Mouse (Mus musculus) brain, embryonic 14.5 days (tissue): ENCODE data around the gene Hoxd12. TPM values are rescaled to one million over a fixed set of nuclear protein-coding genes. Genes with fewer than 3 reads are reported as not detected.
A peak's percentile ranks its signal among the peaks of the same experiment; 100 is the strongest.

ENCODE experiments used
- DNase-seq: peaks from one replicate; pipeline ENCODE4 v3.0.0-alpha.2; 2011; ENCODE audit warnings: low read depth
- CTCF ChIP-seq: fragments of 200-500 bp; IDR thresholded peaks from 2 replicates; pipeline ENCODE4 v1.5.1; 2012; ENCODE audit warnings: inconsistent platforms, mild to moderate bottlenecking, moderate library complexity, borderline replicate concordance; ENCODE audit not compliant: insufficient read depth, insufficient read length; ENCODE audit errors: extremely low read depth
- POLR2A ChIP-seq: fragments of 200-500 bp; IDR thresholded peaks from 2 replicates; pipeline ENCODE4 v1.6.1; 2012; ENCODE audit warnings: mild to moderate bottlenecking, inconsistent platforms, borderline replicate concordance; ENCODE audit not compliant: poor library complexity, insufficient read depth, insufficient read length, severe bottlenecking; ENCODE audit errors: extremely low read depth
- polyA plus RNA-seq: library from polyadenylated mRNA; depleted of rRNA; stranded (reverse); fragments of >200 nt; gene quantifications from 2 replicates; pipeline ENCODE4 v1.2.3, GENCODE M21; 2012

The Hoxd12 gene
- polyA plus RNA-seq, 1 experiment: not detected

DNA sequence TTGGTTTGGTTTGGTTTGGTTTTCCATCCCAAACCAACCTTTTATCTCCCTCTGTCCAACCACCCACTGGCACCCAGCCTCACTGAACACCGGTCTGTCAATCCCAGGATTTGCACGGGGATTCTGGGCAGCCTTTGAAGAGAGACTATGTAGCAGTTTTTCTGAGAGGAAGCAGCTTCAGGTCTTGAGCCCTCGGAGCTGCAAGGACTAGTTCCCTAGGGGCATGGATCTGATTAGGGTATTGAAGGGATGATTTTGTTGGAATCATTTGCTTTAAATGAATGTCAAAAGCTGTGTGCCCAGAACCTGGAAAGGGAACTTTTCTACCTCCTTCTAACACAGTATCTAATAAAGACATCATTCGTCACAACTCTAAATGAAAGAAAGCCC is 18.2 kb upstream of the Hoxd12 start:
- TF ChIP-seq CTCF (no peak), POLR2A (no peak)
- DNase-seq: peak; percentile 56

DNA sequence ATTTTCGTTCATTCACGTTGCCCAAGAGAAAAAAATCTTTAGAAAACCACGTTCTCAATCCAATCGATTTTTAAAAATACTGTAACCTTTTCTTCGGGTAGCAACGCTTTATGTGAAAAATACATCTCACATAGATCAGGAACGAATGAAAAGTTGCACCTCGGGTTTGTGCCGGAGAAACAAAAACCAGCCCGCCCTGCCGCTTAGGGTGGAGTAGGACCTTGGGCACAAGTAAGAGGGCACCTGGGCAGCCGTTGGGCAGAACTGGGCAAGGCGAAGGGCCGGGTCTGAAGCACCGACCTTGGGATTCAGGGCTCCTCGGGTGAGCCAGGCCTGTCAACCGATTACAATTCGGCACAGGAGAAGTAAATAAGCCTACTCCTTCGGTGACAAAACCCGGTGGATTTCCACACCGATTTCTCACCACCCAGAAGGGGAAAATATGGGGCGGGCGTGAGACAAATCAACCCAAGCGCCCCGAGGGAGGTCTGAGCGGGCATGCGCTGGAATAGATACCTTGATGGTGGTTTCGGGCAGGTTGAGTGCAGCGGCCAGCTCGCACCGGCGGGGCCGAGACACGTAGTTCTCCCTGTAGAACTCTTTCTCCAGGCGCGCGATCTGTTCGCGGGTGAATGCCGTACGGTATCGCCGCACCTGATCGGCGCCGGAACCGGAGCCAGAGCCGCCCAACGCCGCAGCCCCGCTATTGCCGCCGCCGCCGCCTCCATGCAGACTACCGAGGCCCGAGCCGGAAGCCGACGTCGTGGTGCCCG is 17.4 kb upstream of the Hoxd12 start:
- TF ChIP-seq CTCF: no peak
- TF ChIP-seq POLR2A: no peak
- peak; percentile 56 for DNase-seq

DNA sequence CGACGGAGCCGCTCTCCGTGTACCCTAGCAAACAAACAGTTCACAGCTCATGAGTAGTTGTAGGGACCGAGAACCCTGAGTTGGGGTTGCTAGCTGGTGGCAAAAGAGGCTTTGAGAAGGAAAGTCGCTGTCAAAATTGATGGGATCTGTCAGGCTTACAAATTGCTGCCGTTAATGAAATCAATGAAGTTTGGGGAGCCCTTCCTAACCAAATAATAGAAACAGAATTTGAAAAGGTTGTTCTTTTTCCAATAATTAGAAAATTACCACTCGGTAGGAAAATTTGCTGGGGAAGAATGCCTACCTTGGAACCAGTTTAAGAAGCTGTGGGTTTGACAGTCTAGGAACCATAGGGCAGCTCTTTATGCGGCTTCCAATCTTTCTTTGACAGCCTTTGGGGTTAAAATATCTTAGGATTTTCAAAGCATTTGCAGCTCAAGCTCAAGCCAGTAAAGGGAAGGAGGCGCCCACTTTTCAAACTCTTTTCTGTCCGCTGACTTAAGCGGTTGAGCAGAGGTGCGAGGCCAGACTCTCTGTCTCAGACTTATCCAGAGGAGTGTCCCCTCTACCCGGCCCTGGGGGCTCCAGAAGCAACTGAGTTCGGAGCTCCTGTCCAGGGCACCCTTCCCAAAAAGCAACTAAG is 16.7 kb upstream of the Hoxd12 start:
- TF ChIP-seq CTCF (no peak), POLR2A (no peak)
- peak; percentile 61 for DNase-seq

DNA sequence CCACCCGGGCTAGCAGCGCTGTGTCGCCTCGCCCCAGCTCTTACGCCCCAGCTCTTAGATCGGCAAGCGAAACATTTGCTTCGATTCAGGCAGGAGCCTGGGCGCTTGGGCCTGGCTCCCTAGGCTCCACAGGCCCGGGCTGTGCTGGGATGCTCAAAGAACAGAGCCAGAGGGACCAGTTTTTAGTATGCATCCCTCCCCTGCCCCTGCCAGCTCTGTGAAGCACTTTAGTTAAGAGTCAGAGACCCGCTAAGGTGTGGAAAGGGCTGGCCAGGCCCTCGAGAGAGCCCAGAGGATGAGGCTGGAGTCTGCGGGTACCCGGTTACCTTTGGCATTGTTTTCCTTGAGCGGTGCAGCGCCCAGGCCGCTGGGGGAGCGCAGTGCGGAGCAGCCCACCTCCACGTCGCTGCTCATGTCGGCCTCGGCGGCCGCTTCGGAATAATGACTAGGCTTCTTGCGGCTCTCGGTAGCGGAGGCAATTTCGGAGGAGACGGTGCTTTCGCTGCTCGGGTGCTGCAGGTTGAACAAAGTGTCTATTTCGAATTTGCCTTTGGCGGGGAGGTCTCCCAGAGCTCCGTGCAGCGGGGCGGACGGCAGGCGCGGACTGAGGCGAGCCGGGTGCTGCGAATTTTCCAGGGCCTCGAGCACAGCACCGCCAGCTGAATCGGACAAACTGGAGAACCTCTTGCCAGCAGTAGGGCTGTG is 16.0 kb upstream of the Hoxd12 start:
- DNase-seq: peak; percentile 68
- TF ChIP-seq POLR2A (no peak), CTCF (no peak)

DNA sequence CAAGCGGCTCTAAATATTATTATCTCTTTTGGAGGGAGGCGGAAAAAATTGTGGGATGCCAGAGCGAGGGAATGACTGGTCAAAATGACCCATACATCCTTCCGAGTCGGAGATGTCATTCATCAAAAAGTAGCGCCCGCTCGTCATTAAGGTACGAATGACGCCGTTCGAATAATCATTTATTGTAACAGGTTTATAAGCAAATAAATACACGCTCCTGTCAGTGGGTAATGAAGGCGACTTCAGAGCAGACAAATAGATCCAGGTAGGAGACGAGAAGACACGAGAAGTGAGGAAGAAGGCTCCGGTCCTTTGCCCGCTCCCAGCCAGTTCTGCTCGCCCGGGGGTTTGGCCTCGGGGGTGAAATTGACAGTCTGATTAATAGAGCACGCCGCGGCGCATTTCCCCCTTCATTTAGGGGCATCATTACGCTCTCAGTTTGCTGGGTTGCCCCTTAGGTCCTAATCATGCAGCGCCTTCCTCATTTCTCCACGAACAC is 15.3 kb upstream of the Hoxd12 start, which contains the start of gene Evx2:
Gene Evx2, minus strand, starts transcription at position 51 of the 499 bp plus-strand sequence.
- no peak for TF ChIP-seq POLR2A
- no peak for TF ChIP-seq CTCF
- peak; percentile 47 for DNase-seq

DNA sequence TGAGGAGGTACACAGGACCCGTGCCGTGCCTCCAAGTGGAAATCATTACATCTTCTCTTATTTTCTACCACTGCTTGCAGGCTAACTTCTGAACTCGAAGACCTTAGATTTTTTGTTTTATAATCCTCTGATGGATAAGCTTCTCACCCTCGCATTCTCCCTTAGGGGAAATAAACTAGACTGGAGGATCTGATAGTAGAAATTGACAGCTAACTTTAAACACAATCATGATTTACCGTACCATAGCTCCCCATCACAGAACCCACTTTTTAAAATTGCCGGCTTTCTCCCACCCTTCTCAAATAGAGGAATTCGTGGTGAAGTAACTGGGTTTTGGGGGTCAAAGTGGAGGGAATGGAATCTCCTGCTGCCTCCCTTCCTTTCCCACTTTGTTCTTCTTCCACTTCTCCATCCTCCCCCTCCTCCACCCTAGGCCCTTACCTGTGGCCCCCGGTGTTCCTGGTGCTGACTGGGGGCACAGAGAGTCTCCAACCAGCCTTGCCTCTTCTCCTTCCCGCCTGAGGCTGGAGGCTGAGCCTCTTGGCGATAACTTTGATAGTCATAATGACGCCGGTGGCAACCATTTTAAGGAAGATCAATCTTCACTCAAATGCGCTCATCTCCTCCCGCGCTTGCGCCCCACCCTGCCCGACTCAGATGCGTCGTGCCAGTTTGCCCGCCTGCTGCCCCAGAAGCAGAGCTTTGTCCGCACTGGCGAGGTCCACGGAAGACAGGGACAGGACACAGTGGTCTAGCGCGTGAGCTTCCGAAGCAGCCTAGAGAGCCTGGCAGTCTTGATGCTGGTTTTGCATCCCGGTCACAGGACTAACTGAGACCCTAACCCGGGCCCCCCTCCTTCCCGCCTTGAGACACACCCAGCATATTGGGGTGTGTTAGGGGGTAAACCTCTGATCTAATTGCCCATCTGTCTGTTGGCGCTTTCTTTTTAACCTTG is 14.1 kb upstream of the Hoxd12 start:
- peak; percentile 25 for DNase-seq
- TF ChIP-seq CTCF (no peak), POLR2A (no peak)

DNA sequence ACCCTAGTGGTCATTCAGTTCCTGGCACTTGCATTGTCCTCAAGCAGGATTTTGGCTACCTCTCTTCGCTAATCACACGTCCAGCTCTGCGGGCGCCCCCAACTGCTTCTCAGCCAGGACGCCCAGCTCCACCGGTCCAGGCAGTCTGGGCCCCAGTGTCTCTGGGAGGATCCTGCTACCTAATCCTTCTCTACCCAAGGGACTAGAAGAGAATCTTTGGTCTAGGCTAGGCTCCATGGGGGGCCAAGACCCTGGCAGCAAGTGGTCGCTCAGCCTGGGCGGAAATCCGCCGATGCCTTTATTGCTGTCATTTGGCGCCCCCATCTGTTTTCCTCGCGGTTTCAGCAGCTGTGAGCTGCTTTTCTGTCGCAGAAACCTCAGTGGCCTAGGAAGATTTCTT is 13.1 kb upstream of the Hoxd12 start:
- peak; percentile 89 for DNase-seq
- TF ChIP-seq POLR2A: no peak
- peak; percentile 78 for TF ChIP-seq CTCF

DNA sequence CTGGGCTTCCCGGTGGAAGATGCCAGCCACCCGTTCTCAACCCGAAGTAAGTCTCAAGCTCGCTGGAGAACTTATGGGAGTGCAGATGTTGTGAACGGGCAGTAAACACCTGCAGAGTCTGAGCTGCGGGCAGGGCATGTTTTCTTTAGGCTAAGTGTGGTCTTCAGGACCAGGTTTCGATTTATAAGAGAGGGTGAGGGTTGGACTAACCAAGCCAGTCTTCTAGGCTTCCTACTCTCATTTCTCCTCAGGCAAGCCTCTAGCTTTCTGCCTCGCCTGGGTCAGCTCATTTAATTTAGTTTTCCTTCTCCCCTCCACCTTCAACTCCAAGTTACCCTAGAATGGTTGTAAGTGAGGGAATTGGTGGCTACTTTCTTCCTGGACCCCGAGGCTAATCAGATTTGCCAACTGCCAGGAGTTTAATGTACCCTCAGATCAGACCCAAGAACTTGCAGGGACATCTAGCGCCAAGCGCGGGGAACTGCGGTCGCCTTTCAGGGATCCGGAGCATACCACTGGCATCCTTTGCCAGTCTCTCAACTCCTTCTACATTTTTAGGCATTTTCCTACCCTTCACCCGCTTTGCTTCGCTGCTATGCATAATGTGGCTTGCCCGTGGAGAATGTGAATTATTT is 11.4 kb upstream of the Hoxd12 start:
- peak; percentile 92 for TF ChIP-seq CTCF
- no peak for TF ChIP-seq POLR2A
- peak; percentile 86 for DNase-seq

DNA sequence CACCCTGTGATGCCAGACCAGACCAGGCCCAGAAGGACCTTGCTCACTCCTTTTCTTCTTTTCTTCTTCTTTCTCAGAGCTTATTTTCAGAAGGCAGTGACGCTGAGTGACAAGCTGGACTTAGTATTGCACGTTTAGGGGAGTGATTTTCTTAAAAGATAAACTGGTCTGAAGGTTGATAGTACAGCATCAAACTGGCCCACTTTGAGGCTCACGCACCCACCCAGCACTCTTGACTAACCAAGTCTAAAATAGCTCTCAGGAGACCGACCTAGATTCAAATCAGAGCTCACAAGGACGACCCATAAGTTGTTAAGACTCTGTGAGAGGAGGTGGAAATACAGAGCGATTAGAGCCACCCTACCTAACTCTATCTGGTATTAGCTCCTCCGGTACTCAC is 8.4 kb upstream of the Hoxd12 start:
- no peak for DNase-seq
- TF ChIP-seq POLR2A: no peak
- no peak for TF ChIP-seq CTCF
